Mouse (Mus musculus) ES-Bruce4 (cell line): Measurements from ENCODE around the gene Tmem247.
A peak's percentile ranks its signal among the peaks of the same experiment; 100 is the strongest.

ENCODE experiments used
- CTCF ChIP-seq: IDR thresholded peaks from one replicate; pipeline ENCODE4 v1.8.1; 2011; ENCODE audit warnings: low read depth, low read length
- EP300 ChIP-seq: IDR thresholded peaks from 2 replicates; pipeline ENCODE4 v1.6.1; 2011; ENCODE audit warnings: low read depth, low read length; ENCODE audit not compliant: insufficient read depth
- POLR2A ChIP-seq: IDR thresholded peaks from one replicate; pipeline ENCODE4 v1.8.1; 2011; ENCODE audit warnings: low read length; ENCODE audit not compliant: insufficient read depth

DNA sequence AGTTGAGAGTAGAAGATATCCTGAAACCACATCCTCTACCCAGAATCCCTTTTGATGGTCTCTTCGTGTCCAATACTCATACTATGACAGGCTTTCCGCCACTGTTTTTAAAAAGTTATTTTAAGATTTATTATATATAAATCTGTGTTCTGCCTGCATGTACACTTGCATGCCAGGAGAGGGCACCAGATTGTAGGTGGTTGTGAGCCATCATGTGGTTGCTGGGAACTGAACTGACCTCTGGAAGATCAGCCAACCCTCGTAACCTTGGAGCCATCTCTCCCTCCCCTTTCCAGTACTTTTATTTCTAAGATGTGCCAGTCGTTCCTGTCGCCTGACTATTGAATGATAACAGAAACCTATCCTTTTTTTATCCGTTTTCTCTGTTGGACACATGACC is 1.6 kb downstream of the Tmem247 start:
- TF ChIP-seq EP300 (no peak), CTCF (peak; percentile 58), POLR2A (no peak)
